Mouse (Mus musculus) midbrain, embryonic 15.5 days (tissue): ENCODE results near the gene Ankrd27. TPM values are rescaled to one million over a fixed set of nuclear protein-coding genes. Genes with fewer than 3 reads are reported as not detected.

Experiments
- ATAC-seq: fragments of 200-750 bp; cut with Nextera tagmentation; replicated peaks from 2 replicates; pipeline ENCODE4 v1.8.0; 2017; ENCODE audit warnings: moderate TSS enrichment
- H3K27ac ChIP-seq: fragments of 300-500 bp; sonication (generic); 2 replicates; pipeline ENCODE4 v1.5.1; 2015; ENCODE audit warnings: mild to moderate bottlenecking, inconsistent platforms
- H3K27me3 ChIP-seq: fragments of 300-500 bp; sonication (generic); replicated peaks from 2 replicates; pipeline ENCODE4 v1.6.1; 2015; ENCODE audit warnings: inconsistent platforms
- H3K36me3 ChIP-seq: fragments of 300-500 bp; sonication (generic); replicated peaks from 2 replicates; pipeline ENCODE4 v1.6.1; 2015; ENCODE audit warnings: inconsistent platforms
- H3K4me1 ChIP-seq: fragments of 300-500 bp; sonication (generic); 2 replicates; pipeline ENCODE4 v1.6.1; 2015; ENCODE audit warnings: inconsistent platforms
- H3K4me2 ChIP-seq: fragments of 300-500 bp; sonication (generic); 2 replicates; pipeline ENCODE4 v1.6.1; 2015; ENCODE audit warnings: inconsistent platforms, mild to moderate bottlenecking, moderate library complexity
- H3K4me3 ChIP-seq: fragments of 300-500 bp; sonication (generic); 2 replicates; pipeline ENCODE4 v1.5.1; 2015; ENCODE audit warnings: mild to moderate bottlenecking, inconsistent platforms
- H3K9ac ChIP-seq: fragments of 300-500 bp; sonication (generic); 2 replicates; pipeline ENCODE4 v1.6.1; 2015; ENCODE audit warnings: mild to moderate bottlenecking, inconsistent platforms
- H3K9me3 ChIP-seq: fragments of 300-500 bp; sonication (generic); 2 replicates; pipeline ENCODE4 v1.6.1; 2016; ENCODE audit warnings: inconsistent platforms
- WGBS: fragments of 180-500 bp; shearing (Covaris S2); methylation state at CpG from one replicate; pipeline ENCODE4 v1.1.7; 2015; ENCODE audit warnings: mixed read lengths; 5-methylcytosine and 5-hydroxymethylcytosine counted together
- polyA plus RNA-seq: library from polyadenylated mRNA; unstranded; fragments of >200 nt; fragmentation: Nextera tagmentation; extraction: Ambion mirVana; gene quantifications from 2 replicates; pipeline ENCODE4 v1.2.1, GENCODE M21; 2015

Gene Ankrd27
- polyA plus RNA-seq, 1 experiment from 2014 or later = 19.0 TPM

- H3K9ac ChIP-seq = no peak overlapping the region
- no peaks in the 10 kb centered on the region for H3K9me3 ChIP-seq
- no peak for ATAC-seq
- H3K36me3 ChIP-seq = peaks cover 30% of the 10 kb centered on the region
- no peak overlapping the region for H3K4me2 ChIP-seq
- H3K4me3 ChIP-seq = no peak overlapping the region
- WGBS = 27% methylated on average over 4 of the region's 4 CpGs
- no peaks in the 10 kb centered on the region for H3K27me3 ChIP-seq
- no peaks in the 10 kb centered on the region for H3K4me1 ChIP-seq
- H3K27ac ChIP-seq = no peak overlapping the region
These were observed 31.5 kb downstream of the Ankrd27 start for GRCm38 (mm10) chr7:35617513-35617912.

GRCm38 (mm10) chr7:35622626-35623025, 36.6 kb downstream of the Ankrd27 start:
- no peak overlapping the region for H3K4me3 ChIP-seq
- H3K9me3 ChIP-seq = no peaks in the 10 kb centered on the region
- peaks cover 25% of the 10 kb centered on the region; the same call in 1 of the 2 replicates for H3K36me3 ChIP-seq
- H3K27ac ChIP-seq = no peak overlapping the region
- WGBS = 95% methylated on average over 10 of the region's 10 CpGs
- H3K4me2 ChIP-seq = no peak overlapping the region
- no peak overlapping the region for H3K9ac ChIP-seq
- ATAC-seq = no peak
- no peaks in the 10 kb centered on the region for H3K4me1 ChIP-seq
- H3K27me3 ChIP-seq = no peaks in the 10 kb centered on the region

- no peak overlapping the region for H3K9ac ChIP-seq
- no peak overlapping the region for H3K27ac ChIP-seq
- H3K36me3 ChIP-seq = peaks cover 32% of the 10 kb centered on the region; the same call in 1 of the 2 replicates
These were observed 40.0 kb downstream of the Ankrd27 start for GRCm38 (mm10) chr7:35626038-35626437.

GRCm38 (mm10) chr7:35627371-35627770, 41.3 kb downstream of the Ankrd27 start:
- H3K27ac ChIP-seq = no peak overlapping the region
- H3K9ac ChIP-seq = no peak overlapping the region
- peaks cover 40% of the 10 kb centered on the region; the same call in 1 of the 2 replicates for H3K36me3 ChIP-seq
- H3K4me3 ChIP-seq = no peak overlapping the region
- ATAC-seq = no peak
- no peaks in the 10 kb centered on the region for H3K9me3 ChIP-seq
- no peaks in the 10 kb centered on the region for H3K27me3 ChIP-seq
- no peak overlapping the region for H3K4me2 ChIP-seq
- no peaks in the 10 kb centered on the region for H3K4me1 ChIP-seq
- WGBS = 91% methylated on average over 10 of the region's 10 CpGs

More at GRCm38 (mm10) chr7:35626038-35626437, 40.0 kb downstream of the Ankrd27 start:
- no peaks in the 10 kb centered on the region for H3K4me1 ChIP-seq
- no peak for ATAC-seq
- no peak overlapping the region for H3K4me3 ChIP-seq
- H3K4me2 ChIP-seq = no peak overlapping the region
- 95% methylated on average over 5 of the region's 5 CpGs for WGBS
- H3K9me3 ChIP-seq = no peaks in the 10 kb centered on the region
- H3K27me3 ChIP-seq = no peaks in the 10 kb centered on the region

GRCm38 (mm10) chr7:35628496-35628895, 42.5 kb downstream of the Ankrd27 start:
- no peak for ATAC-seq
- peaks cover 37% of the 10 kb centered on the region; the same call in 1 of the 2 replicates for H3K36me3 ChIP-seq
- 77% methylated on average over 5 of the region's 5 CpGs for WGBS
- H3K9ac ChIP-seq = no peak overlapping the region
- H3K4me1 ChIP-seq = no peaks in the 10 kb centered on the region
- H3K4me3 ChIP-seq = no peak overlapping the region
- H3K27ac ChIP-seq = no peak overlapping the region
- H3K4me2 ChIP-seq = no peak overlapping the region
- no peaks in the 10 kb centered on the region for H3K9me3 ChIP-seq
- H3K27me3 ChIP-seq = no peaks in the 10 kb centered on the region

- H3K4me2 ChIP-seq = no peak overlapping the region
- peaks cover 49% of the 10 kb centered on the region for H3K36me3 ChIP-seq
- H3K4me3 ChIP-seq = no peak overlapping the region
- WGBS = 71% methylated on average over 6 of the region's 6 CpGs
- H3K9ac ChIP-seq = no peak overlapping the region
- H3K27me3 ChIP-seq = no peaks in the 10 kb centered on the region
- ATAC-seq = no peak
- no peaks in the 10 kb centered on the region for H3K4me1 ChIP-seq
- no peak overlapping the region for H3K27ac ChIP-seq
- no peaks in the 10 kb centered on the region for H3K9me3 ChIP-seq
These were observed 50.2 kb downstream of the Ankrd27 start for GRCm38 (mm10) chr7:35636229-35636628.

GRCm38 (mm10) chr7:35636874-35637273, 50.8 kb downstream of the Ankrd27 start:
- 94% methylated on average over 9 of the region's 9 CpGs for WGBS
- Histone ChIP-seq H3K9ac (no peak overlapping the region), H3K36me3 (peaks cover 50% of the 10 kb centered on the region), H3K27ac (no peak overlapping the region), H3K4me2 (no peak overlapping the region), H3K4me3 (no peak overlapping the region), H3K4me1 (no peaks in the 10 kb centered on the region), H3K27me3 (no peaks in the 10 kb centered on the region), H3K9me3 (no peaks in the 10 kb centered on the region)
- no peak for ATAC-seq

GRCm38 (mm10) chr7:35640072-35640471, 54.0 kb downstream of the Ankrd27 start:
- H3K27ac ChIP-seq = no peak overlapping the region
- no peaks in the 10 kb centered on the region for H3K27me3 ChIP-seq
- no peaks in the 10 kb centered on the region for H3K4me1 ChIP-seq
- ATAC-seq = no peak
- no peak overlapping the region for H3K4me3 ChIP-seq
- WGBS = 87% methylated on average over 6 of the region's 6 CpGs
- no peak overlapping the region for H3K9ac ChIP-seq
- no peaks in the 10 kb centered on the region for H3K9me3 ChIP-seq
- no peak overlapping the region for H3K4me2 ChIP-seq
- H3K36me3 ChIP-seq = peaks cover 74% of the 10 kb centered on the region

GRCm38 (mm10) chr7:35646317-35647081, 60.5 kb downstream of the Ankrd27 start:
- H3K4me3 ChIP-seq = peak overlapping the region; percentile 86
- no peaks in the 10 kb centered on the region for H3K9me3 ChIP-seq
- peak overlapping the region; percentile 68 for H3K4me2 ChIP-seq
- H3K4me1 ChIP-seq = peaks cover 14% of the 10 kb centered on the region
- peak overlapping the region; percentile 97 for H3K9ac ChIP-seq
- H3K27me3 ChIP-seq = no peaks in the 10 kb centered on the region
- H3K27ac ChIP-seq = peak overlapping the region; percentile 86
- H3K36me3 ChIP-seq = peaks cover 35% of the 10 kb centered on the region; the same call in 1 of the 2 replicates
- peak; percentile 67 for ATAC-seq
- 12% methylated on average over 34 of the region's 34 CpGs for WGBS

- peak within 1 kb of the TSS; percentile 86 for H3K27ac ChIP-seq
- ATAC-seq = peak; percentile 94
These were observed 61.2 kb downstream of the Ankrd27 start, which contains the start of gene Pdcd5 for GRCm38 (mm10) chr7:35647101-35647698. Gene Pdcd5, minus strand, starts transcription at chr7:35647521.

GRCm38 (mm10) chr7:35648239-35649069, 62.4 kb downstream of the Ankrd27 start:
- Histone ChIP-seq H3K4me2 (no peak overlapping the region), H3K36me3 (peaks cover 17% of the 10 kb centered on the region; the same call in 1 of the 2 replicates), H3K4me1 (peaks cover 14% of the 10 kb centered on the region), H3K9me3 (no peaks in the 10 kb centered on the region), H3K27ac (no peak overlapping the region), H3K27me3 (no peaks in the 10 kb centered on the region), H3K9ac (no peak overlapping the region), H3K4me3 (no peak overlapping the region)
- WGBS = 60% methylated on average over 9 of the region's 9 CpGs
- no peak for ATAC-seq

More at GRCm38 (mm10) chr7:35647101-35647698, 61.2 kb downstream of the Ankrd27 start, which contains the start of gene Pdcd5:
- under 1% methylated on average over 64 of the region's 64 CpGs for WGBS
- H3K4me2 ChIP-seq = peak within 1 kb of the TSS; percentile 68
- H3K4me3 ChIP-seq = peak within 1 kb of the TSS; percentile 86
- H3K4me1 ChIP-seq = peaks cover 14% of the 10 kb centered on the region
- H3K9me3 ChIP-seq = no peaks in the 10 kb centered on the region
- H3K36me3 ChIP-seq = peaks cover 30% of the 10 kb centered on the region; the same call in 1 of the 2 replicates
- H3K27me3 ChIP-seq = no peaks in the 10 kb centered on the region
- H3K9ac ChIP-seq = peak within 1 kb of the TSS; percentile 97

- no peak overlapping the region for H3K4me2 ChIP-seq
- H3K36me3 ChIP-seq = peaks cover 11% of the 10 kb centered on the region; the same call in 1 of the 2 replicates
- no peaks in the 10 kb centered on the region for H3K27me3 ChIP-seq
- H3K4me3 ChIP-seq = no peak overlapping the region
- H3K9me3 ChIP-seq = no peaks in the 10 kb centered on the region
- H3K27ac ChIP-seq = no peak overlapping the region
- H3K9ac ChIP-seq = no peak overlapping the region
- 47% methylated on average over 3 of the region's 3 CpGs for WGBS
- no peak for ATAC-seq
- H3K4me1 ChIP-seq = peaks cover 14% of the 10 kb centered on the region
These were observed 63.0 kb downstream of the Ankrd27 start for GRCm38 (mm10) chr7:35649071-35649470.
